Mouse (Mus musculus): ENCODE data around the gene Ache.

- TF ChIP-seq MAX (IDR thresholded peaks at IDR 0.05; ENCODE audit: low read length) (no peak), CTCF (conservative IDR thresholded peaks at IDR 0.05 in 1 of 2, IDR thresholded peaks at IDR 0.05 in 1 of 2; ENCODE audit: low read depth in 2 of 2, low read length in 2 of 2) (no peak)
Measured at GRCm38 (mm10) chr5:137304165-137304564, 16.8 kb downstream of the Ache start.

Data from CH12.LX (cell line).